Mouse (Mus musculus): ENCODE measurements around the gene Taf1a.
"Not testable (repeated sequence)": the region's sequence is repeated elsewhere in the genome, so short reads cannot be mapped to it uniquely, and the experiment has no call there.

- TF ChIP-seq GATA1 (IDR thresholded peaks at IDR 0.05; ENCODE audit: borderline replicate concordance, low read length); FLI1 (IDR thresholded peaks at IDR 0.05; ENCODE audit: low read length): not testable (repeated sequence)
Observed at GRCm38 (mm10) chr1:183387421-183387820, 1.4 kb upstream of the Taf1a start.

Measured in megakaryocyte, embryonic 14.5 days (primary cell).